Mouse (Mus musculus) C2C12 (cell line): ENCODE data around the gene Carmil3. TPM values are rescaled to one million over a fixed set of nuclear protein-coding genes. Genes with fewer than 3 reads are reported as not detected.

Experiments used
- H3K27me3 ChIP-seq: one replicate; pipeline ENCODE4 v1.6.1; 2011; ENCODE audit not compliant: control insufficient read depth, insufficient read depth, insufficient read length
- H3K36me3 ChIP-seq: one replicate; pipeline ENCODE4 v1.6.1; 2011; ENCODE audit not compliant: control insufficient read depth, insufficient read depth
- H3K4me3 ChIP-seq: one replicate; pipeline ENCODE4 v1.5.1; 2011; ENCODE audit warnings: mild to moderate bottlenecking, control low read depth; ENCODE audit not compliant: poor library complexity, insufficient read depth, severe bottlenecking
- H3K79me2 ChIP-seq: one replicate; pipeline ENCODE4 v1.6.1; 2011; ENCODE audit not compliant: control insufficient read depth, insufficient read depth
- H3K79me3 ChIP-seq: one replicate; pipeline ENCODE4 v1.6.1; 2011; ENCODE audit warnings: low read depth, control low read depth
- H3ac ChIP-seq: one replicate; pipeline ENCODE3; 2011; ENCODE audit warnings: low read depth; ENCODE audit not compliant: control insufficient read depth, insufficient read length
- CEBPB ChIP-seq: IDR thresholded peaks from one replicate; pipeline ENCODE4 v1.6.1; 2011; ENCODE audit warnings: low read depth, mild to moderate bottlenecking, control low read depth, moderate library complexity
- CTCF ChIP-seq: IDR thresholded peaks from one replicate; pipeline ENCODE4 v1.5.1; 2011; ENCODE audit not compliant: control insufficient read depth, insufficient read depth, insufficient read length
- FOSL1 ChIP-seq: IDR thresholded peaks from one replicate; pipeline ENCODE4 v1.8.0; 2011; ENCODE audit warnings: mild to moderate bottlenecking, low read length; ENCODE audit not compliant: poor library complexity, insufficient read depth, severe bottlenecking
- MAX ChIP-seq: IDR thresholded peaks from one replicate; pipeline ENCODE4 v1.6.1; 2011; ENCODE audit warnings: mild to moderate bottlenecking, control low read depth
- MYOD1 ChIP-seq: IDR thresholded peaks from one replicate; pipeline ENCODE4 v1.6.1; 2011; ENCODE audit warnings: low read depth; ENCODE audit not compliant: control insufficient read depth, insufficient read length
- MYOG ChIP-seq: IDR thresholded peaks from one replicate; pipeline ENCODE4 v1.6.1; 2011; ENCODE audit not compliant: control insufficient read depth, insufficient read length; ENCODE audit errors: extremely low read depth
- USF1 ChIP-seq: IDR thresholded peaks from one replicate; pipeline ENCODE4 v1.6.1; 2011; ENCODE audit warnings: low read depth, mild to moderate bottlenecking, control low read depth, moderate library complexity
- long read RNA-seq, 2 experiments: library from polyadenylated mRNA; unstranded; transcript quantifications; one replicate each; pipeline ENCODE4 v2.0.0; 2019 to 2020
- polyA plus RNA-seq: library from polyadenylated mRNA; unstranded; fragments of >200 nt; fragmentation: generic; extraction: Trizol; gene quantifications from one replicate; pipeline ENCODE4 v1.2.1, GENCODE M21; 2012; ENCODE audit warnings: missing spikeins

The Carmil3 gene
- 0.23 TPM for polyA plus RNA-seq
- long read RNA-seq, experiment 1, result 0 reads
- long read RNA-seq, experiment 2, result 0 reads

GRCm38 (mm10) chr14:55490361-55491201, at the start of gene Carmil3:
TSS of gene Carmil3 (plus strand) at chr14:55490651.
- H3K36me3 ChIP-seq, result no peaks in the 10 kb centered on the region
- peak within 1 kb of the TSS; percentile 28 for H3K4me3 ChIP-seq
- TF ChIP-seq CTCF, result no peak
- H3ac ChIP-seq, result peak within 1 kb of the TSS; percentile 36
- peaks cover 30% of the 10 kb centered on the region for H3K27me3 ChIP-seq
- H3K79me2 ChIP-seq, result no peaks in the 10 kb centered on the region
- no peaks in the 10 kb centered on the region for H3K79me3 ChIP-seq

GRCm38 (mm10) chr14:55457693-55458092, 32.8 kb upstream of the Carmil3 start:
- Histone ChIP-seq H3K27me3 (peaks cover 13% of the 10 kb centered on the region), H3K4me3 (no peak overlapping the region), H3K79me3 (no peaks in the 10 kb centered on the region), H3ac (no peak overlapping the region), H3K36me3 (no peaks in the 10 kb centered on the region), H3K79me2 (no peaks in the 10 kb centered on the region)
- no peak for TF ChIP-seq CEBPB
- TF ChIP-seq MYOG, result no peak
- no peak for TF ChIP-seq MAX
- no peak for TF ChIP-seq USF1
- TF ChIP-seq FOSL1, result no peak
- TF ChIP-seq MYOD1, result no peak

DNA sequence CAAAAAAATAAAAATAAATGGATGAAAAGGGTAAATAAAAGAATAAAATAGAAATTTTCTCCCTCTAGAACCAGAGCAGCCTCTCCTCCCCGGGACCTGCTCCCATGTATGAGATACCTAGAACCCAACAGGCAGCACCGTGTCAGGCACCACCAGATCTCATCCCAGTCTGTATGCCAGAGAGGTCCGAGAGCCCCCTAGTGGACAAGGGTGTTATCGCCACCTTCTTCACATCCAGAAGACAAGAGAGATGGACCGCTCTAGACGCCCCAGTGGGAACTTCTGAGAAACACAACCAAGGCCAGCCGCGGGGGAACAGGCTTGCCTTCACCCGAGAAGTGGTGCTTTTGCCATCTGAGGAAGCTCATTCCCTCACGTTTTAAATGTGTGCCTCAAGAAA, 32.2 kb upstream of the Carmil3 start:
- no peaks in the 10 kb centered on the region for H3K79me3 ChIP-seq
- no peak overlapping the region for H3ac ChIP-seq
- no peaks in the 10 kb centered on the region for H3K79me2 ChIP-seq
- no peaks in the 10 kb centered on the region for H3K36me3 ChIP-seq
- peaks cover 18% of the 10 kb centered on the region for H3K27me3 ChIP-seq
- TF ChIP-seq FOSL1, result no peak
- TF ChIP-seq CTCF, result peak; percentile 26
- no peak overlapping the region for H3K4me3 ChIP-seq

GRCm38 (mm10) chr14:55458761-55459160, 31.7 kb upstream of the Carmil3 start:
- TF ChIP-seq CEBPB, result no peak
- TF ChIP-seq MAX, result no peak
- TF ChIP-seq CTCF, result no peak
- TF ChIP-seq USF1, result no peak
- no peak for TF ChIP-seq MYOG
- no peak for TF ChIP-seq FOSL1
- no peak for TF ChIP-seq MYOD1
- no peaks in the 10 kb centered on the region for H3K79me3 ChIP-seq
- H3K36me3 ChIP-seq, result no peaks in the 10 kb centered on the region
- peaks cover 18% of the 10 kb centered on the region for H3K27me3 ChIP-seq
- H3ac ChIP-seq, result no peak overlapping the region
- H3K79me2 ChIP-seq, result no peaks in the 10 kb centered on the region
- no peak overlapping the region for H3K4me3 ChIP-seq

- Histone ChIP-seq H3K27me3 (peaks cover 25% of the 10 kb centered on the region), H3K79me2 (no peaks in the 10 kb centered on the region)
Measured at GRCm38 (mm10) chr14:55459796-55460195, 30.7 kb upstream of the Carmil3 start.

DNA sequence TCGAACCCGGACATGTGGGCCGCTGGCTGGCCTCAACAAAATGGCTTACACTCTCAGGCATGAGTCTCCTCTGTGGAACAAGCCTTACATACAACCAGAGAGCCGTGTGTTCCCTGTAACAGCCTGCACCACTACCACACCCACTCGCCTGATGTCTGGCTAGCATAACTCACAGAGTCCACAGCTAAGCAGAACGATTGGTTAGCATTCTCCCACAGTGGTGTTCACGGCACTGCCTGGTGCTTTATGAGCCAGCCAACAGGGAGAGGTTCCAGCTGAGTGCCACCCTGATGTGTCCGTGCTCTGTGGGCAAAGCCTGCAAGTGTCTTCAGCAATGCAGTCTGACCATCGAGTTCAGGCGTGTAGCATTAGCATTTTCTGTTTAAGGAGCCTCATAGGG, 30.2 kb upstream of the Carmil3 start:
- Histone ChIP-seq H3K4me3 (no peak overlapping the region), H3K27me3 (peaks cover 25% of the 10 kb centered on the region), H3K36me3 (no peaks in the 10 kb centered on the region), H3K79me2 (no peaks in the 10 kb centered on the region), H3ac (no peak overlapping the region), H3K79me3 (no peaks in the 10 kb centered on the region)
- TF ChIP-seq CTCF (no peak), CEBPB (no peak), FOSL1 (no peak), MYOG (no peak), MYOD1 (no peak), MAX (no peak), USF1 (no peak)

More at GRCm38 (mm10) chr14:55459796-55460195, 30.7 kb upstream of the Carmil3 start:
- Histone ChIP-seq H3K4me3 (no peak overlapping the region), H3K79me3 (no peaks in the 10 kb centered on the region), H3ac (no peak overlapping the region), H3K36me3 (no peaks in the 10 kb centered on the region)
- TF ChIP-seq CTCF (no peak), FOSL1 (no peak), MYOD1 (no peak), MAX (no peak), USF1 (no peak), CEBPB (no peak), MYOG (no peak)
